Mouse (Mus musculus) urinary bladder, postnatal 4 days (tissue): ENCODE measurements around the gene Olfr1420.
"Not testable (repeated sequence)": the region's sequence is repeated elsewhere in the genome, so short reads cannot be mapped to it uniquely, and the experiment has no call there.

Experiments used
- DNase-seq, 2 experiments: peaks; one replicate each; pipeline ENCODE4 v3.0.0; 2021 to 2022; ENCODE audit warnings: low spot score in 2 of 2

Olfr1420 gene

GRCm38 (mm10) chr19:11886265-11886664 lies at the start of gene Olfr1420:
Olfr1420 (plus strand) TSS chr19:11886565.
- DNase-seq, result no peak

DNA sequence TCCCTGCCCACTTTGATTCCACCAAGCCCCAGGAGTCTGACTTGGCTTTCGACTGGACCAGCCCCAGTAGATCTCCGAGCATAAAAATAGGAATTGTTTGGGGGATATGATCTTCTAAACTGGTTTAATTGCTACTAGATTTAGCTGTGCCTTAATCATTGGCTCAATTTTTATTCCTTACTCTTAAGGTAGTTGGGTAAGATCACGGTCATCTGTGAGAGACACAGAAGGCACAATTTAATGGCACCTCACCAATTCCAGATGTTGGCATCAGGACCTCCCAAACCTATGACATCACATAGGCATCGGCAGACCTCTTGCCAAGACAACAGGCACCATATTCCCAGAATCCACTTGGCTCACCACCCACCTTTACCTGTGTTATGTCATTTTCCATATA lies 47.2 kb upstream of the Olfr1420 start, which contains the start of gene Olfr1417:
Olfr1417 (minus strand) TSS at position 101 of the 400 bp plus-strand sequence.
- no peak for DNase-seq

GRCm38 (mm10) chr19:11846333-11846732 lies 40.0 kb upstream of the Olfr1420 start:
- no peak for DNase-seq

DNA sequence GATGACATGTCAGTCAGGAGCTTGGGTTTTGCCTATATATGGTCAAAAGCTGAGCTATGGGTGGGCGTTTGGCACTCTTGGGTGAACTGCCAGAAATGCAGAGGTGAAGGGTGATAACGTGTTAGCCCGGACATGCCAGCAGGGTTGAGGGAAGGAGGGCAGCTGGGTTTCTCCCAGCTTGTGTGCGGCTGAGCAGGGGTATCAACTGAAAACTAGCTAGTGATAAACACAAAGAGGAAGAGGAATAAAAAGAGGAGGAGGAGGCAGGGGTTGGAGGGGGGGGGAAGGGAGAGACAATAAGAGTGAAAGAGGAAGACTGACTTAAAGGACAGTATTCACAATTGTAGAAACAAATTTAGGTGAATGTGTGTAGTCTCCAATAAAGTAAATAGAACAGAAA lies 33.7 kb upstream of the Olfr1420 start:
- no peak for DNase-seq

GRCm38 (mm10) chr19:11854821-11855220 lies 31.5 kb upstream of the Olfr1420 start:
- DNase-seq, result no peak

DNA sequence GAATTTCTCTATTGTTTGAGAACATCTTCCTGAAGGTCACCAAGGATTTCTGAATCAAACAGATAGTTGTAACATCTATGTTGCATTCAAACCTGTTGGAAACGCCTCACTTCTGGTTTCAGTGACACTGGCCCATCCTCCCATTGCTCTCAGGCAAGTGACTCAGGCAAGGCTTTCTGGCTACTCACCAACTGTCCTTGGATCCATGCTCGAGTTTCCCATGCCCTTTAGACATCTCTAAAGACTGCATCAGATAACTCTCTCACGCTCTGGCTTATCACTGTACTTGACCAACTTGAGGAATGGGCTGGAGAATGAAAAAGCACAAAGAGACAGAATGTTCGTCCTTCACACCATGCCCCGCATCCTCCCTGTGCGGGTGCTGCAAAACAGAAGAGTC lies 29.9 kb upstream of the Olfr1420 start:
- DNase-seq, result no peak

DNA sequence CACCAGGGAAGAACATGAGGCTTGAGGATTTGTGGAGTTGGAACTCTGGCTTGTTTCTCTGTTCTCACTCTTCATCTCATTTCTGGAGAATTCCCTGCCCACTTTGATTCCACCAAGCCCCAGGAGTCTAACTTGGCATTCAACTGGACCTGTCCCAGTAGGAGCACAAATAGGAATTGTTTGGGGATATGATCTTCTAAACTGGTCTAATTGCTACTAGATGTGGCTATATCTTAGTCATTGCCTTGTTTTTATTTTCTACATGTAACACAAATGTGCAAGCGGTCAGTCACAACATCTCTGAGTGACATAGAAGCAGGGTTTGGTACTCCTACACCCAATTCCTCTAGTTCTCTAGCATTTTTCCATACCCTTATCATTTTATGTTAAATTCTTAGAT lies 25.4 kb upstream of the Olfr1420 start, which contains the start of gene Olfr1418:
Olfr1418 (minus strand) TSS at position 101 of the 400 bp plus-strand sequence.
- DNase-seq, result no peak

DNA sequence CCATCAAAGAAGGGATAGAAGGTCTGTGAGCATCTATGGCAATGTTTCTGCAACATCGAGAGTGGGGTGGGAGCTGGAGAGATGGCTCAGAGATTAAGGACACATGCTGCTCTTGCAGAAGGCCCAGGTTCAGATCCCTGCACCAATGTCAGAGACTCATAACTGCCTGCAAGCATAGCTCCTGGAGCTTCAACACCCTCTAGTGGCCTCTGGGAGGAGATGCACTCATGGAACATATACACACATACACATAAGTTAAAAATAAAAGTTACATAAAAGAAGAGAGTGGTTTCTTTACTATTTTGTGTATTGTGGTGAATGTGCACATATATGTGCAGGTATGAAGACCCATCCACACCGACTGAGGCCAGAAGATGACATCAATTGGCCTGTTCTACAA lies 18.5 kb upstream of the Olfr1420 start:
- DNase-seq, result no peak

- no peak for DNase-seq
These were observed 11.4 kb upstream of the Olfr1420 start, which contains the start of gene Olfr1419 for GRCm38 (mm10) chr19:11875006-11875405. Olfr1419 (minus strand) TSS chr19:11875106.

- not testable (repeated sequence) for DNase-seq
These were observed 8.0 kb upstream of the Olfr1420 start for GRCm38 (mm10) chr19:11878404-11878803.

- no peak for DNase-seq
These were observed 24.7 kb downstream of the Olfr1420 start for GRCm38 (mm10) chr19:11911021-11911420.

- no peak for DNase-seq
These were observed 25.2 kb downstream of the Olfr1420 start for GRCm38 (mm10) chr19:11911603-11912002.

DNA sequence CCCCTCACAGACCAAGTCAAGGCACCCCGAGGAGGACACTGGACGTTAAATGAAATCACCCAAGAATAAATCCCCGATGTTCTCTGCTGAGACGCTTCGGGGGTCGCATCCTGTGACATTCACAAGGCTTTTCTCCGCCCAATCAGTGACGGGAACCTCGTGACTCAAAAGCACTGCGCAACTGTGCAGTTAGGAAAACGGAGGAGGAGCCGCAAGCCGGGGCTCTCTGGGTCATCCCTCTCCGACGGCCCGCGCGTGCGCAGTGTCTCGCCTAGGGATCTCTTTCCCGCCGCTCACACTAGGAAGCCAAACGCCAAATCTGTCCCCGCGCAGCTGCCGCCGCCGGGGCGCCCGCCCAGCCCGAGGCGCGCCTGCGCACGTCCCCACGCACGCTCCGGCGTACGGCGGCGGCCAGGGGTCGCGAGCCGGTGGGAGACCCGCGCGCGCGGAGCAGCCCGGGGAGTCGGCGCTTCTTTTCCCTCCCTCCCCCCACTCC lies 25.7 kb downstream of the Olfr1420 start, which contains the start of gene Patl1:
Patl1 (plus strand) TSS at position 363 of the 496 bp plus-strand sequence.
- peak; percentile 97 to 99 for DNase-seq

DNA sequence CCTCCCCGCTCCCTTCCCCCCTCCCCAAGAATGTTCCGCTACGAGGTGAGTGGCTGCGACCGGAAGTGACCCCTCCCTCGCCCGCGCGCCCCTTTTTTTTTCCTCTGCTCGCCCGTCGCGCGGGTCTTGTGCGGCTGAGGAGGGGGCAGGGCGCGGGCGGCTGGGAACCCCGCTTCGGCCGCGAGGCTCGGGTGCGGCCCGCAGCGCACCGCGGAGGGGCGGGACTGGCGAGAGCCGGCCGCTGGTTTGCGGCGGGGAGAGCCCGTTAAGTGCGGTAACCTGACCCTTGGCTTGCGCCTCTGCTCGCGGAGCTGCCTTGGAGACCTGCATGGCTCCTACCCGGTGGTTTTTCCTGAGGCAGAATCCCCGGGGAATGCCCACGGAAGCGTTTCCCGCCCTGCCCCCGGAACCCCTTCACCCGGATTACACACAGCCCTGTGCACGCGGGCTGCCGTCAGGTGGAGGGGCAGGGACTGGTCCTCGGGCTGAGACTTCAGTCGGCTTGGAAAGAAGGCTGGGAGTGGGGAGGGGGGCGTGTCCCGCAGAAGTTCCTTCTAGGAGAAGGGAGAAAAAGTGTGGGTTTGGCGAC lies 26.3 kb downstream of the Olfr1420 start:
- peak; percentile 48 to 70 for DNase-seq

DNA sequence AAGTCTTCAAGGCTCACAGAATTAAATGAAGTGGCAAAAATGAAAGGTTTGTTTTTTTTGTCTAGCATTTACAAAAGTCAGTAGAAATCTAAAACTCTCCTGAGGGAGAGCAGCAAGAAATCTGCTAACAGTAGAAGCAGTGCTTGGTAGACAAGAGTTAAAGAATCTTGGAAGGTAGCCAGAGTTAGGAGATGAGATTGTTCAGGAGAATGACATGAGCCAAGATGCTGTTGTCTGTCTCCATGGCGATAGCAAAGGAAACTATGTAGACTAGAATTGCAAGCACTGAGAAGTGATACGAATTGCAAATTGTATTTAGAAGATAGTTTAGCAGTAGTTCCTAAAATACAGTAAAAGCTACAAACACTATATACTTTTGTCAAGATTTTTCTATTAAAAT lies 29.4 kb downstream of the Olfr1420 start:
- DNase-seq, result no peak

DNA sequence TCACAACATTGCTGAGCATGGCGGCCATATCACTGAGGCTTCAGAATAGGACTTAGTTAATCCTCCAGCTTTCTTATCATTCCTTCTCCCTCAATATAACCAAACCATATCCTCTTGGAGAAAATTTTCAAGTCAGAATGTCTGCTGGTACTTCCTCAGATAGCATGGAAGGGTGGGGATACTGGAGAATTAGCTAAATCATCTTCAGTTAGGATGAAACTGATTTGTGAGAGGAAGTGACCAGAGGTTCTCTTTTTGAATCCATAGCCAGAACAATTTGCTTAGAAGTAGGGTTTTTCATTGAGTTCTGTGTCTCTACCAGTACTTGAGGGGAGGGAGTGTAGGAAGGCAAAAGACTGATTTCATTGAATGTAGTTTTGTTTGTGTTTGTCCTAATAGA lies 35.7 kb downstream of the Olfr1420 start:
- no peak for DNase-seq

- DNase-seq, result not testable (repeated sequence)
These were observed 36.1 kb downstream of the Olfr1420 start for GRCm38 (mm10) chr19:11922515-11922914.

DNA sequence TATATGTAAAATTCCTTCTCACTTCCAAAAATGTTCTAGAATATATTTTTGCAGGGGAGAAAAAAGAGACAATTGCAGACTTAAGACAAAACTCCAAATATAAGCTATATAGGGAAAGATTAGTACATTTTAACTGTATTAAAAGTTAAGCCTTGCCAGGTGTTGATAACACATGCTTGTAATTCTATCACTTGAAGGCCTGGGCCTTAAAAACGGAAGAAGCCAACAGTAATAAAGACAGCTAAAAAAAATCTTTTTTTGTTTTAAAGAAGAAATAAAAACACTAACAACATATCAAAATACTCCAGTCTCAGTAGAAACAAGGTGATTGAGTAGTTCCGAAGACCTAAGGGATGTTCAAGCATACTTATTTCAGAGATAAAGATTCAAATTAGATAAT lies 40.0 kb downstream of the Olfr1420 start:
- no peak for DNase-seq

- DNase-seq, result no peak
These were observed 41.8 kb downstream of the Olfr1420 start for GRCm38 (mm10) chr19:11928025-11928748.

- not testable (repeated sequence) for DNase-seq
These were observed 60.1 kb downstream of the Olfr1420 start for GRCm38 (mm10) chr19:11946460-11946859.
